Mouse (Mus musculus) midbrain, embryonic 14.5 days (tissue): ENCODE measurements around the gene Ywhaq. TPM values are rescaled to one million over a fixed set of nuclear protein-coding genes. Genes with fewer than 3 reads are reported as not detected.
A peak's percentile ranks its signal among the peaks of the same experiment; 100 is the strongest.

Source experiments
- ATAC-seq: fragments of 200-750 bp; cut with Nextera tagmentation; 2 replicates; pipeline ENCODE4 v1.8.0; 2017; ENCODE audit warnings: moderate number of reproducible peaks, moderate library complexity; ENCODE audit not compliant: low FRiP score, low TSS enrichment
- DNase-seq: peaks from one replicate; pipeline ENCODE4 v3.0.0-alpha.2; 2015
- H3K27ac ChIP-seq: fragments of 300-500 bp; sonication (generic); replicated peaks from 2 replicates; pipeline ENCODE4 v1.5.1; 2014; ENCODE audit warnings: mild to moderate bottlenecking, low read depth, low read length, moderate library complexity
- H3K27me3 ChIP-seq: fragments of 300-500 bp; sonication (generic); 2 replicates; pipeline ENCODE4 v1.6.1; 2014; ENCODE audit warnings: low read length, control low read depth, mixed read lengths; ENCODE audit not compliant: control insufficient read depth, insufficient read depth
- H3K36me3 ChIP-seq: fragments of 300-500 bp; sonication (generic); 2 replicates; pipeline ENCODE4 v1.6.1; 2014; ENCODE audit warnings: low read length, control low read depth; ENCODE audit not compliant: control insufficient read depth, insufficient read depth
- H3K4me1 ChIP-seq: fragments of 300-500 bp; sonication (generic); 2 replicates; pipeline ENCODE4 v1.6.1; 2014; ENCODE audit warnings: mild to moderate bottlenecking, antibody characterized with exemption, low read length, control low read depth; ENCODE audit not compliant: control insufficient read depth, insufficient read depth
- H3K4me2 ChIP-seq: fragments of 300-500 bp; sonication (generic); 2 replicates; pipeline ENCODE4 v1.6.1; 2014; ENCODE audit warnings: mild to moderate bottlenecking, low read length, moderate library complexity
- H3K4me3 ChIP-seq: fragments of 300-500 bp; sonication (generic); replicated peaks from 2 replicates; pipeline ENCODE4 v1.5.1; 2014; ENCODE audit warnings: low read depth, low read length
- H3K9ac ChIP-seq: fragments of 300-500 bp; sonication (generic); replicated peaks from 2 replicates; pipeline ENCODE4 v1.6.1; 2014; ENCODE audit warnings: mild to moderate bottlenecking, low read length, moderate library complexity
- H3K9me3 ChIP-seq: fragments of 300-500 bp; sonication (generic); 2 replicates; pipeline ENCODE4 v1.6.1; 2016; ENCODE audit warnings: low read length, control low read depth, mixed read lengths; ENCODE audit not compliant: control insufficient read depth
- WGBS: fragments of 180-500 bp; shearing (Covaris S2); extraction: QIAGEN DNeasy Blood & Tissue Kit; methylation state at CpG from one replicate; pipeline ENCODE4 v1.1.7; 2014; 5-methylcytosine and 5-hydroxymethylcytosine counted together
- polyA plus RNA-seq: library from polyadenylated mRNA; unstranded; fragments of >200 nt; fragmentation: Nextera tagmentation; extraction: Ambion mirVana; gene quantifications from 2 replicates; pipeline ENCODE4 v1.2.1, GENCODE M21; 2014

Gene Ywhaq
- polyA plus RNA-seq, 1 experiment from 2014 or later: 1,390 TPM

DNA sequence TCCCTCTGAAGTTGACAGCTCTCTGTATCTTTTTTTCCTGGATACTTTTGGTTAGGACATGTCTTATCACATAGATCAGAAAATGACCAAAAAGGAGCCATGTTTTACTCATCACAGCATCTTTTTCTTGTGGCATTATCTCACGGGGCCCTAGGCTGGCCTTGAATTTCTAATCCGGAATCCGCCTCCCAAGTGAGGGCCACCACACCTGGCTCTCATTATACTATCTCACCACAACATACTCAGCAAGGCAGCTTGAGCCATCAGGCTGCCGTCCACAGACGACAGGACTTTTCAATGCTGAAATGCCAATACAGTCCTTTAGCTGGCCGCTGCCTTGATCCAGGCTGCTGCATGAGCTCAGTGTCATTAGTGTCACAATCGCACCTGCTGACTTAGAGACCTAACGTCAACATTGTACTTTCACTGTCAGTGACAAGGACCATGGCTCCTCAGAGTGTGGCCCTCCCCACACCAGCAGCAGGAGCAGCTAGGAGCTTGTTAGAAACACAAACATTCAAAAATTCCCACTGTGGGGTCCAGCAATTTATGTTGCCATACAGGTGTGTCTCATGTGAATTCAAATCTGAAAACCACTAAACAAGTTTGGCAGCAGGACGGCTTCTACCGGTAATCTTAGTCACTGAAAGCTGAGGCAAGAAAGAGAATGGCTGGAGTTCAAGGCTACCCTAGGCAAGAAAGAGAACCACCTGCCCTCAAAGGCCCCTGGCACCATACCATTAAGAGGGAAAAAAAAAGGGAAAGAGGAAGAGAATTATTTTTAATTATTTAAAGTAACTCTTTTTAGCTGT lies 52.6 kb downstream of the Ywhaq start:
- ATAC-seq (no peak), DNase-seq (no peak)
- WGBS: 88% methylated on average over 10 of the region's 10 CpGs
- no peak overlapping the region for H3K4me3 ChIP-seq
- no peak overlapping the region for H3K4me2 ChIP-seq
- H3K9me3 ChIP-seq: no peaks in the 10 kb centered on the region
- no peaks in the 10 kb centered on the region for H3K27me3 ChIP-seq
- no peaks in the 10 kb centered on the region for H3K4me1 ChIP-seq
- no peak overlapping the region for H3K27ac ChIP-seq
- no peaks in the 10 kb centered on the region for H3K36me3 ChIP-seq
- H3K9ac ChIP-seq: no peak overlapping the region

- Histone ChIP-seq H3K4me2 (no peak overlapping the region), H3K27me3 (no peaks in the 10 kb centered on the region), H3K36me3 (no peaks in the 10 kb centered on the region), H3K4me3 (no peak overlapping the region), H3K9me3 (no peaks in the 10 kb centered on the region), H3K27ac (no peak overlapping the region), H3K4me1 (no peaks in the 10 kb centered on the region), H3K9ac (no peak overlapping the region)
- WGBS: 90% methylated on average over 3 of the region's 3 CpGs
- ATAC-seq: no peak
- no peak for DNase-seq
These were observed 54.2 kb downstream of the Ywhaq start for GRCm38 (mm10) chr12:21363195-21363594.

- no peaks in the 10 kb centered on the region for H3K9me3 ChIP-seq
- ATAC-seq (no peak), DNase-seq (no peak)
- 0 out of 2 replicates have a peak, but pooled peaks cover under 1% of the 10 kb centered on the region for H3K36me3 ChIP-seq
- no peak overlapping the region for H3K4me3 ChIP-seq
- no peak overlapping the region for H3K9ac ChIP-seq
- no peaks in the 10 kb centered on the region for H3K4me1 ChIP-seq
- WGBS: 89% methylated on average over 2 of the region's 2 CpGs
- H3K27ac ChIP-seq: no peak overlapping the region
- H3K27me3 ChIP-seq: no peaks in the 10 kb centered on the region
- H3K4me2 ChIP-seq: no peak overlapping the region
These were observed 54.8 kb downstream of the Ywhaq start for GRCm38 (mm10) chr12:21362686-21363085.

GRCm38 (mm10) chr12:21353681-21354080 lies 63.8 kb downstream of the Ywhaq start:
- Histone ChIP-seq H3K27ac (no peak overlapping the region), H3K4me3 (no peak overlapping the region), H3K4me1 (peaks cover 3% of the 10 kb centered on the region; the same call in 1 of the 2 replicates), H3K36me3 (peaks cover 37% of the 10 kb centered on the region), H3K4me2 (no peak overlapping the region), H3K9me3 (no peaks in the 10 kb centered on the region), H3K27me3 (no peaks in the 10 kb centered on the region), H3K9ac (no peak overlapping the region)
- no peak for ATAC-seq
- DNase-seq: no peak
- WGBS: 97% methylated on average over 8 of the region's 8 CpGs

GRCm38 (mm10) chr12:21350113-21350876 lies 67.1 kb downstream of the Ywhaq start:
- no peak overlapping the region for H3K9ac ChIP-seq
- DNase-seq: peak; percentile 28
- WGBS: 8% methylated on average over 7 of the region's 7 CpGs

DNA sequence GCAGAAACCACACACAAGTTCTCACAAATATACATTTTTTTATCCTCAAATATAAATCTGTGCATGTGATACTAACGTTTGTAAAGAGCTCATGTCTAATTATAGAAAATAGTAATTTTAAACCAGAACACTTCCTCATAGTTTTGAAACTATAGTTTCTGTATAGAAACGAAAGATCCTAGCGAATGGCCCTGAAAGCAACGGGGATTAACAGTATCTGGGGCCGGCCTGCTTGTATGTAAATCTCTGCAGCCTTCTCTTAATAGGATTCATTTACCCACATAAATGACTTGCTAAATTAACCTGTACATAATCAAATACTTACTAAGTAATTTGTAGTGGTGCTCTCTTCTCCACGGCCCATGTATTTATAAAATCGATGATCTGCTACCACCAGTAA lies 70.5 kb downstream of the Ywhaq start:
- H3K36me3 ChIP-seq: peaks cover 24% of the 10 kb centered on the region
- H3K4me1 ChIP-seq: peaks cover 3% of the 10 kb centered on the region; the same call in 1 of the 2 replicates
- no peak overlapping the region for H3K4me3 ChIP-seq
- no peaks in the 10 kb centered on the region for H3K9me3 ChIP-seq
- 84% methylated on average over 7 of the region's 7 CpGs for WGBS
- ATAC-seq: no peak
- H3K4me2 ChIP-seq: no peak overlapping the region
- no peak for DNase-seq
- no peaks in the 10 kb centered on the region for H3K27me3 ChIP-seq
- no peak overlapping the region for H3K27ac ChIP-seq
- H3K9ac ChIP-seq: no peak overlapping the region

More at GRCm38 (mm10) chr12:21350113-21350876, 67.1 kb downstream of the Ywhaq start:
- H3K36me3 ChIP-seq: peaks cover 32% of the 10 kb centered on the region
- no peak overlapping the region for H3K4me3 ChIP-seq
- peaks cover 3% of the 10 kb centered on the region; the same call in 1 of the 2 replicates for H3K4me1 ChIP-seq
- no peaks in the 10 kb centered on the region for H3K27me3 ChIP-seq
- H3K4me2 ChIP-seq: no peak overlapping the region
- no peak; the same call in 1 of the 2 replicates for ATAC-seq
- no peaks in the 10 kb centered on the region for H3K9me3 ChIP-seq
- no peak overlapping the region for H3K27ac ChIP-seq

- Histone ChIP-seq H3K4me2 (no peak overlapping the region), H3K27me3 (no peaks in the 10 kb centered on the region), H3K9ac (no peak overlapping the region), H3K27ac (no peak overlapping the region), H3K4me3 (no peak overlapping the region), H3K36me3 (peaks cover 45% of the 10 kb centered on the region), H3K4me1 (no peaks in the 10 kb centered on the region), H3K9me3 (no peaks in the 10 kb centered on the region)
- DNase-seq: no peak
- no peak for ATAC-seq
- WGBS: 97% methylated on average over 5 of the region's 5 CpGs
These were observed 76.8 kb downstream of the Ywhaq start for GRCm38 (mm10) chr12:21340674-21341073.
